Mouse (Mus musculus) neutrophil, adult 65 days (primary cell): ENCODE data around the gene Fmnl3. TPM values are rescaled to one million over a fixed set of nuclear protein-coding genes. Genes with fewer than 3 reads are reported as not detected.

ENCODE experiments used
- total RNA-seq: library from RNA; stranded (reverse); gene quantifications from 2 replicates; pipeline ENCODE4 v1.2.4, GENCODE M21; 2023

Gene Fmnl3
- total RNA-seq, result 62.7 and 87.7 TPM in 2 replicates

DNA sequence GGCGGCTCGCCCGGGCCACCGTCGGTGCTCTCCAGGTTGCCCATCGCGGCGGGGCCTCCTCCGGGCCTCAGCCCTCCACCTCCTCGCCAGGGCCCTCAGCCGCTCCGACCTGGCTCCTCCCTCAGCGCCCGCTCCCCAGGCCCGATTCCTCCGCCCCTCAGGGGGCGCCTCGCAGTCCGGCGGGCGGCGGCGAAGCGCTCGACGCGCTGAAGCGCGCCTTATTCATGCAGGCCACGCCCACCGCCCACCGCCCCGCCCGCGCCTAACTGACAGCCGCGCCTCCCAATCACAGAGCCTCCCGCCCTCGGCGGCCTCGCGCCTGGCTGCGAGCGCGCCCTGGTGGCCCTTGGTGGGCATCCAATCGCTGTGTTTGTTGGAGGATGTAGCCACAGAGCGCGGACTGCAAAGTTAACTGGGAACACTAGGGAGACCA lies at the start of gene Fmnl3:
Gene Fmnl3, minus strand, starts transcription at position 224 of the 433 bp plus-strand sequence.

GRCm38 (mm10) chr15:99392486-99393385 lies 22.5 kb upstream of the Fmnl3 start, which contains the start of gene Tmbim6:
Gene Tmbim6, plus strand, starts transcription at chr15:99392882.

GRCm38 (mm10) chr15:99295484-99295981 lies 74.7 kb downstream of the Fmnl3 start, which contains the start of gene Fam186b:
Gene Fam186b, minus strand, starts transcription at chr15:99295888.

DNA sequence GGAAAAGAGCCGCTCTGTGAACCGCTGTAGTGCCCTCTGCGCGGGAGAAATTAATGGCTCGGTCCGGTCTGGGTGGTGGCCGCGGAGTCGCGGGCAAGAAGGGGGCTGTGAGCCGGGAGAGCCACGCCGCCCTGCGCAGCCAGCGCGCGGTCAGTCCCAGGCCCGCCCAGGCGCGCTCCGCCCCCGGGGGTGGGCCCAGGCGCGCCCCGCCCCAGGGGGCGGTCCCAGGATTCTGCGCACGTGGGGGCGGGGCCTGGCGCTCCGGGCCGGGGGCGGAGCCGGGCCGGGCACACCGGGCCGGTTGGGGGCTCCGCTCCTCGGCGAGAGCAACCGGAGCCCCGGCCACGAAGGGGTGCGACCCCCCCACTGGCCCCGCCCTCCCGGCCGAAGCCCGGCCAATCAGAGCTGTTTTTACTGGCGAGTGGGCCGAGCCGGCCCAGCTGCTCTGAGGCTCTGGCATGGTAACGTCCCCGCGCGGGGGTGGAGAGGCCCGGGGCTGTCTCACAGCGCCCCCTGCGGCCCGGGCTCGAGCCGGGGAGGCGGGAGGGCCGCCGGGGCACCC lies 75.4 kb downstream of the Fmnl3 start, which contains the start of gene Prpf40b:
Gene Prpf40b, plus strand, starts transcription at position 275 of the 562 bp plus-strand sequence.

Other genes starting within 250 kb of the Fmnl3 start
- 0.29 TPM in 1 of 2 replicates, not detected in the other for gene Spats2, start 244.6 kb downstream of the Fmnl3 start, total RNA-seq
- not detected in 2 replicates for gene Kcnh3, start 145.6 kb downstream of the Fmnl3 start, total RNA-seq
- gene Mcrs1, start 118.5 kb downstream of the Fmnl3 start, total RNA-seq, result 55.8 and 72.9 TPM in 2 replicates
- 0.66 and 2.8 TPM in 2 replicates for gene Prpf40b, start 75.4 kb downstream of the Fmnl3 start, total RNA-seq
- not detected in 2 replicates for gene Fam186b, start 74.6 kb downstream of the Fmnl3 start, total RNA-seq
- gene Tmbim6, start 22.4 kb upstream of the Fmnl3 start, total RNA-seq, result 635 and 663 TPM in 2 replicates
- 1.0 and 3.3 TPM in 2 replicates for gene Nckap5l, start 87.3 kb upstream of the Fmnl3 start, total RNA-seq
- gene Bcdin3d, start 104.2 kb upstream of the Fmnl3 start, total RNA-seq, result 4.1 and 4.9 TPM in 2 replicates
- gene Faim2, start 157.7 kb upstream of the Fmnl3 start, total RNA-seq, result 0.60 and 0.79 TPM in 2 replicates
- gene Aqp2, start 208.6 kb upstream of the Fmnl3 start, total RNA-seq, result not detected in 2 replicates
- not detected in 2 replicates for gene Aqp5, start 220.3 kb upstream of the Fmnl3 start, total RNA-seq
- not detected in 2 replicates for gene Aqp6, start 230.9 kb upstream of the Fmnl3 start, total RNA-seq